Mouse (Mus musculus): ENCODE results near the gene BC067074.
"Not testable (repeated sequence)": the region's sequence is repeated elsewhere in the genome, so short reads cannot be mapped to it uniquely, and the experiment has no call there.

BC067074 gene

DNA sequence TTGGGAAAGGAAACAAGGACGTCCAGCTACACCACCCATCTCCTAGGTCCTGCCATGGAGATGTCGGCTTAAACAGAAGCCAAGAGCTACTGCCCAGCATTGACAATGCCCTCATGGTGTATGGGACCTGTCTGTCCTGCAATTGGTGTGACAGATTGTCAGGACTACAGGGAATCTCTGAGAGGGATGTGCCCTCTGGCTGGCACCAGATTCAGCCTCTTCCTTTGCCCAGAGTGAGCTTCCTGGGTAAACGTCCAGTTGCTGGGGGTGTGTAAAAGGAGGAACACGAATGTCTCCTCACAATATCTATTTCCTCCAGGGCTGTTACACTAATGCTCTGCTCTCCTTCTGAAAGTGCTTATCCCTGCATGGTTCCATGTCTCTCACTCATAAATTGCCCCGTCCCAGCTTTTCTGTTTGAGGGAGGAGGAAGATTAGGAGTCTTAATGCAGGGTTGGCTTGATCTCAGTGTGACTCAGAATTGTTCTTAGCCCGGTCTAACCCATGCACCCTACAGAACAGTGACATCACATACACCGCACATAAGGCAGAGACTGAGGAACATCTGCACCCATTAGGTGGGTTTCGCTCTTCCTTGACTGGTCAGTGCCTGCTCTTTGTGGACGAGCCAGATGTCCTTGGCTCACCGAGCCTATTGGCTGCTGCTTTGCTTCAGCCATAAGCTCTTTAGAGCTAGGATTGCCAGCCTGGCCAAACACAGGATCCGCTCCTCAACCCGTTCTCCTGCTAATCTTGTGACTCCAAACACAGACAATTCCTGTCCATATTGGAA is 80.5 kb downstream of the BC067074 start:
- DNase-seq (ENCODE audit: extremely low read depth, insufficient read length, low spot score), result no peak

DNA sequence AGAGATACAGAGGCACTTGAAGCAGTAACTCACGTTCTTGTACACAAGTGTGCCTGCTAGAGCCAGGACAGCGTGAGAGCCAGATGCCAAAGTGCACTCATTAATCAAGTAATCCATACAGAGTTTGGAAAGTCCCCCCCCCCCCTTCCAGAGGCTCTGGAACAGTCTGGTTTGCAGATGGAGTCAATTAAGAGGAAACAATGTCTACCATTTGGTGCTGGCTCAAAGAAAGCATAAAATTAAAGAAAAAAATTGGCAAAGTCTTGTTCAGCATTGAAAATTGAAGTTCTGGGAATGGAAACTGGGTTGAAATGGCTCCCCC is 81.1 kb downstream of the BC067074 start:
- no peak for DNase-seq (ENCODE audit: extremely low read depth, insufficient read length, low spot score)

DNA sequence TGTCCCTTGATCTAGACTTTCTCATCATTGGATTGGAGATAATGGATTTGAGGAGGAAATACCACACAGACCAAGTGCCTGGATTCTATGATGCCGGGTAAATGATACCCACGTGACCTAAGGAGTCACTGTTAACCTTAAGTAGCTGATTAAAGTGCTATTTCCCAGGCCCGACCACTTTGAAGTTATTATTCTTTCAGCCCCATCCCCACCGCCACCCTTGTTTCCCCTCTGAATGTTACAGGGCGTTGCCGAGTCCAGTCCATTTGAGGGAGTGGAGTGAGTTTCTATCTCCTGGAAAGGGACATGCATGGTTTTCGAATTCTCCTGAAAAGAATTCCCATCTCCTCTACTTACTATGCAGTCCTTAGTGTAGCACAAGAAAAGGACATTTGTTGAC is 84.7 kb downstream of the BC067074 start:
- DNase-seq (ENCODE audit: extremely low read depth, insufficient read length, low spot score), result no peak

DNA sequence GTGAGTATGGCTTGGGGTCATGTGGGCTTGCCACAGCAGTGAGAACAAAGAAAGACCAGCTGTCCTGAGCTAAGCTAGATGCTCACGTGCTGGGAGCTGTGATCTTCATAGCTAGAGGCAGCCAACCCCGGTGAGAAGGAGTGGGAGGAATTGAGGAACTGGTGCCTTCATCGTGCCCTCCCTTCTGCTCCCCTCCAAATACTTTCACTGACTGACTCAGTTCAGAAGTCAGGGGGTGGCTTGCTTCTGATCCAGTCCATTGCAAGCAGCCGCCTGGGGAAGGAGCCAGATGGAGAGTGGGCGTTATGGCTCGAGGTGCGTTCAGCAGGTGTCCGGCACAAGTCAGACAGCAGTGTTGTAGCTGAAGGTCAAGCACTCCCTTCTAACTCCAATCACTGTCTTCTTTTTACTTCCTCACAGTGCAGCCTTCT is 86.0 kb downstream of the BC067074 start:
- no peak for DNase-seq (ENCODE audit: extremely low read depth, insufficient read length, low spot score)

DNA sequence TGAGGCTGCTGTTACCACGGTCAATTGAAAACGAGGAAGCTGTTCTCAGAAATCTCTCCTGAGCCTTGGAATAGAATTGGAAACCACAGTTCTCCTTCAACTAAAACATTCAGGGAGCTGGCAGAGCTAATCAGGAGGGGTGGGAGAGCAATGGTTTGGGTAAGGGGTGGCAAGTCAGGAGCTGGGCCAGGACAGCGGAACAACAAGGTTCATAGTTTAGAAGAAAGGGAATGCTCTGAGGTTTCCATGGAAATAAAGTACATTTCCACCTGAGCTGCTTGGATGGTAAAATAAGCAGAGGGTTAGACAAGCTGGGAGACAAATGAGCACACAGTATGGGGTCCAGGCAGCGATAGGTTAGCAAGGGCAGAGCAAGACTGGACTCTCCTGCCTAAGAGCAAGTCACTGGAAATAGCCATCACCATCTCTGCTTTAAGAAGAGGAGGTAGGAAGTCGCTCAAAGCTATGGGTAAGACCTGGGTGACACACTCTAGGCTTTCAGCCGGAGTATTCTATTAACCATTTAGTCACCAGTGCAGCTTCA is 86.9 kb downstream of the BC067074 start:
- no peak for DNase-seq (ENCODE audit: extremely low read depth, insufficient read length, low spot score)

DNA sequence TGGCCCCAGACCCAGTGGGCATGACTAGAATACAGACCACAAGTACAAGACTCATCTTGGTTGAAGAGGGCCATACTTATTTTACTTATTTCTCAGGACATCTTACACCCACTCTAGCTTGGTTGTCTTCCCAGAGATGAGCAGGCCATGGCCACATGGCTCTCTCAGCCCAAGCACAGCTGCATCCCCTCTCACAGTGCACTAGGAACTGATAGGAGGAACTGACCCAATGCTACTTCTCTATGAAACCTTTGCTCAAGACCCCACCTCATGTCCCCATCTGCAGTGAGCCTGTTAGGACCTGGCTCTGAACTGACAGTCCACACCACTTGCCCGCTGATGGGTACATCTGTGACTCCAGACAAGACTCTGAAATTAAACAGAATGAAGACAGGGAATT is 88.8 kb downstream of the BC067074 start:
- no peak for DNase-seq (ENCODE audit: extremely low read depth, insufficient read length, low spot score)

DNA sequence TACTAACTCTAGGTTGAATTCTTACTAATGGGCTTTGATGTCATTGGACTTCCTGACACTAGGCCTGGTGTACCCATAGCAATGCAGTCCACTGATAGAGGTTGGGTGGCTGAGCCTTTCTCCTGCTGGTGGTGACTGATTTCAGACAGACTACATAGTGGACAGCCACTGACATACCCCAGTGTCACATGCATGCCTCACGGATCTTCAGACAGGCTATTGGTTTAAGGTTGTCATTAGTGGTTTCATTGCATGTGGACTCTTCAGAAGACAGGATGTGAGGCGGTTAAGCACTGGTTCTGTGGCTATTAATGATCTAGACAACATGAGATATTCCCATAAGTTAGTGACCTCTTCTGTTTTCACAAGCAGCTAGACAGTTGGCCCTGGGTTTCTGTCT is 89.2 kb downstream of the BC067074 start:
- no peak for DNase-seq (ENCODE audit: extremely low read depth, insufficient read length, low spot score)

DNA sequence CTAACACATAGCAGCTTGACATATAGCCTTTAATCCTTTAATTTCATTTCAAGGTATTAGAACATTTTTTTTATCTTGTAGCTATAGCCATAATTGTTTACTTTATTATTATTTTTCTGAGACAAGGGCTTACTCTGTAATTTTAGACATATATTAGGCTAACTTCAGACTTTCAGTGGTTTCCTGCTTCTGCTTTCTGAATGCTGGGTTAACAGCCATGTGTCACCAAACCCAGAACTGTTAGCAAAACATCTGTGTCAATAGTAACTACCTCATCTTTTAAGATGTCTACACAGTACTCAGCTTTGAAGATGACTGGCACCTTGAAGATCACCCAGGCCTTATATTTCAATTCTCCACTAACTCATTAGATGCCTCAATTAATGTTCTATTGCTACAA is 89.8 kb downstream of the BC067074 start:
- DNase-seq (ENCODE audit: extremely low read depth, insufficient read length, low spot score), result not testable (repeated sequence)

DNA sequence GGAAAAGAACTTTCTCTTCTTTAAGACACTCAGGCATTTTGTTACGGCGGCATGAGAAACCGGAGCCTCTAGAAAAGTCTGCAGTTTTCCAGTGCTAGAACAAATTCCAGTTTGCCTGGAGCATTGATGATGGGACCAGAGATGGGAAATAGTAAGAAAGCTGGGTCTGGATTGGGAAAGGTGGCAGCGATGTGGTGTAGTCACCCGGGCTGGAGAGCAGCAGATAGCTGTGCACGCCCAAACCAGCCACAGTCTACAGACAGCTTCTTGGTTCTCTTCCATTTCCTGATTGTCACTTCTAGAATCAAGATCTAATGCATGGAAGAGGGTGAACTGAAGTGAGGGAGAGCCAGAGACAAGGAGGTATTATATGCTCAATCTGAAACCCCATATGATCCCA is 100.4 kb downstream of the BC067074 start:
- DNase-seq (ENCODE audit: extremely low read depth, insufficient read length, low spot score), result no peak

DNA sequence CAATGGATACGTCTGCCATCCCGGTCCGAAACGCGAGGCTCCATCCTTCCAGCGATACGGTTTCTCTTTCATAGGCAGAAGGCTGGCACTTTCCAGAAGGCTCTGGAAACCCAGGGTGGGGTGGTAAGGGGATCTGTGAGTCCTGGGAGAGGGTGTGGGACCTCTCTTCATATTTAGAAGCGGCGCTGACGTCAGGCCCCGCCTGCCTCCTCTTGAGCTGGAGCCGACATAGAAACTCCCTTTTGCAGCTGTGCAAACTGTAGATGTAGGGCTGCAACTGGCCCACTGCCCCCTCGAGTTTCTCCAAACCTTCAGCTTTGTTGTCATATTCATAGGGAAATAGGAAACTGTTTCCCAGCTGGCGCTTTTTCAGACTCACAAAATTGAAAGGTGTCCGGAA is 101.6 kb downstream of the BC067074 start:
- no peak for DNase-seq (ENCODE audit: extremely low read depth, insufficient read length, low spot score)

DNA sequence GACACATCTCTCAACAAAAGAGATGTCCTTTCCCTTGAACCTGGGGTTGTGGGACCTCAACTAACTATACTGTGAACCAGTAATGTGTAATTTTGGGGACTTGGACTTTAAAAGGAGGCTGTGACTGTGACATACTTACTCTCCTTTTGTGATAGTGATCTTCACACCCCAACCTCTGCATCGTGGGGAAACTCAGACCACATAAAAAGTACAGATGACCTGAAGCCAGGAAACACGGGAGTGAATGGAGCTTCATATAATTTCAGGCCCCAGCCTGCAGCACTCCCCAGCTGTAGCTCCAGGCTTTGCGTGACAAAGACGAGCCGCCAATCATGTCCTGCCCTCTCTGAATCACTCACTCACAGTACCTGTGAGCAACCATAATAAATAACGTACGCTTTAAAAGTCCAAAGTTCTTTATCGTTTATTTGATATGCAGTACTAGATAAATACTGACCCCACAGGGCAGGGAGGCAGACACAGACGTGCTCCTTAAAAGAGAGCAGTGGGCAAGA is 104.1 kb downstream of the BC067074 start:
- DNase-seq (ENCODE audit: extremely low read depth, insufficient read length, low spot score), result no peak

DNA sequence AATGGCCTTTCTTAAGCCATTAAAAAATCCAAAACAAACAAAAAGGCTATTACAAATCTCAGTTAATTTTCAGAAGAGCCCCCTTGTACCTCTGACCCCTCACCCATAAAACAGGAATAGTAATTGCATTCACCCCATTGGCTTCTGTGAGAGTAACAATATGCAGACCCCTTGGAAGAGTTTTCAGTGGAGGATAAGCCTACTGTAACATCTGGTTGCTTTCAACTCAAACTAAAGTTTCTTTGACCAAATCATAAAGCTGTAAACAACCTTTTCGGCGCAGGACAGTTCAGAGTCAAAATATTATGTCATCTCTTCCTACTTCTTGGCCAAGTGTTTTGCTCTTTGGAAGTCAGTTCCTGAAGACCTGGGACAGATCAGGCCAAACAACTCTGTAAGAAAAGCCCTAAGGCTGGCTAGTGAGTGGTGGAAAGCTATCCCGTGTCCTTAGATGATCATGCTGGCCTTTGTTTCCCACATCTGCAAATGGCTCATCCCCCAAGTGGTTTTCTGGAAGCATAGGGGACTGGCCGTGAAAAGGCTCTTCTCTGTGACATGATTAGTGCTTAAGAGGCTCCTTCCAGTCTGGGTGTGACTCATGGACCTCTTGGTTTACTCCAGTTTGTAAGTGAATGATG is 108.5 kb downstream of the BC067074 start:
- DNase-seq (ENCODE audit: extremely low read depth, insufficient read length, low spot score), result no peak

DNA sequence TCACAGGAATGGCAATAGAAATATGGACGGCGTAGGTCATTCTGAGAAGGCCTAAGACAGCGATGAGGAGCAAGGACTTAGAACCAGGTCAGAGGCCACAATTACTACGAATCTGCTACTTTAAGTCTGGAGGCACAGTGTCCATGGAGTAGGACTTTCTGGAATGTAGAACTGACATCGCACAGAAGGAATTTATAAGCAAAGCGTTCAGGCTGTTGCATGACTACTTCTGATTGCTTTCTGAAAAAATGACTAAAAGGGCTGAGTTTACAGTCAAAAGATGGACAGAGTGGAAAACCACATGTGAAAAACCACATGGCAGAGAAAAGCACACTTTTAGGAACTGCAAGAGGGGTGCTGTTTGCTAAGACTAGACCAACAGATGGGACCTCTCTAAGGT is 110.7 kb downstream of the BC067074 start:
- peak; percentile 8 for DNase-seq (ENCODE audit: extremely low read depth, insufficient read length, low spot score)

DNA sequence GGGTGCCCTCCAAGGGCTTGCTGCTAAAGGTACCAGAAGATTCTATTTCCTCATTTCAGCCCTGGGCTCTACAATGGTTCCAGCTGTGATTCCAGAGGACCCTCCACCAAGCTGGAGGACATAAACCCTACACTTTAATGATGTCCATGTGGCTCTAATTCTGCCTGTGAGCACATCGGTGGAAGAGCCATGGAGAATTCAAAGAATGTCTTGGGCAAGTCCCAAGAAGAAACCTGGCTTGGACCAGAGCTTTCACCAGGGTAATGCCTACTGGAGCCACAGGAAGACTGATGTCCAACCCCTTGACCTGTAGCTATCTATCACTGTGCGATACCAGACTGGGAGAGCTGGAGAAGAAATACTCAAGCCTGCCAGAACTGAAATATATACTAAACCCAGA is 111.2 kb downstream of the BC067074 start:
- DNase-seq (ENCODE audit: extremely low read depth, insufficient read length, low spot score), result no peak

DNA sequence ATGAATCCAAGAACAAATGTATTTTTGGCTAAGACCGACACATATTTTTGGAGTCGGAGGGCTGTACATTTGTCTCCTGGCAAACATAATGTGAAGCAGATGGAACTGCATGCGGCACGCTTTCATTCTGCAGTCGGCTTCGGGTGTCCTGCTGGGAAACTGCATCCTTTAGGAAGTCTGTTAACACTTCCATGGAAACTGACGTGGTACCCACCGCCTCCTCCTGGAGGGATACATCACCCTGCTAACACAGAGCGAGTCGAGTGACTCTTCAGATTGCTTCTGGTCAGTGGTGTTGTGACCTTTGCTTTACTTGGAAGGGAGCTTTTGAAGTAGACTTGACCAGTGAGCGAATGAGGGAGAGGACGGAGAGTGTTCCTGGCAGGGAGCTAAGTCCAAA is 117.0 kb downstream of the BC067074 start:
- DNase-seq (ENCODE audit: extremely low read depth, insufficient read length, low spot score), result no peak

DNA sequence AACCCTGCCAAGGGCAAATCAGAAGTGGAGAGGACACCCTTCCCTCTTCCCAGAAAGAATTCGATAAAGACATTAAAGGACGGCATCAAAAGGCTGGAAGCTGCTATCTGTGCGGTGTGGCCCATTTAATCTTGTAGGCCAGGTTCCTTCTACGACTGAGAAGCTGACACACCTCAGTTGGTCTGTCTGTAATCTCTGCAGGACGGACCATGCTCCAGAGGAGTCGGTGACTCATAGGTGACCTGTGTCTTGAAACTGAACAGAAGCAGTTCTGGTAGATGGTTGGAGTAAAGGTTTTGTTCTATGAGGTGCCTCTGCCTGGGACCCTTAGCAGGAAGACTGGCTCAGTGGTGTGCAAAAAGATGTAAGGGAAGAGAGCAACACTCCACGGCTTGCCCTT is 122.6 kb downstream of the BC067074 start:
- DNase-seq (ENCODE audit: extremely low read depth, insufficient read length, low spot score), result no peak

DNA sequence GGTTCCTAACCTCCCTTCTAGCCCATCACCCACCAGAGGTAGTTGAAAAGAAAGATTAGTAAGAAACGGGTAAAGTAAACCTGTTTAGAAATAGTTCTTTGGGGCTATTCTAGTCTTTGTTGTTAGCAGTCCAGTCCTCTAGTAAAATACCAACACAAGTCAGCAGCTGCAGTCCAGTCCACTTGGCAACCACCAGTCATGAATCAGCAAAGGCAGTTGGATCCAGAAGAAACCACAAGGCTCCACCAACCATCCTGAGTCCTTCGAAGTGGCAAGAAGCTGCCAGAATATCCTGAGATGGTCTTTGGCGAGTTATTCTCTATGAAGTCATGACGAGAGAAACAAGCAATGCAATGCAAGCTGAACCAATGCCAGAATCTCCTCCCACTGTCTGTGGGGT is 124.0 kb downstream of the BC067074 start:
- DNase-seq (ENCODE audit: extremely low read depth, insufficient read length, low spot score), result peak; percentile 73

DNA sequence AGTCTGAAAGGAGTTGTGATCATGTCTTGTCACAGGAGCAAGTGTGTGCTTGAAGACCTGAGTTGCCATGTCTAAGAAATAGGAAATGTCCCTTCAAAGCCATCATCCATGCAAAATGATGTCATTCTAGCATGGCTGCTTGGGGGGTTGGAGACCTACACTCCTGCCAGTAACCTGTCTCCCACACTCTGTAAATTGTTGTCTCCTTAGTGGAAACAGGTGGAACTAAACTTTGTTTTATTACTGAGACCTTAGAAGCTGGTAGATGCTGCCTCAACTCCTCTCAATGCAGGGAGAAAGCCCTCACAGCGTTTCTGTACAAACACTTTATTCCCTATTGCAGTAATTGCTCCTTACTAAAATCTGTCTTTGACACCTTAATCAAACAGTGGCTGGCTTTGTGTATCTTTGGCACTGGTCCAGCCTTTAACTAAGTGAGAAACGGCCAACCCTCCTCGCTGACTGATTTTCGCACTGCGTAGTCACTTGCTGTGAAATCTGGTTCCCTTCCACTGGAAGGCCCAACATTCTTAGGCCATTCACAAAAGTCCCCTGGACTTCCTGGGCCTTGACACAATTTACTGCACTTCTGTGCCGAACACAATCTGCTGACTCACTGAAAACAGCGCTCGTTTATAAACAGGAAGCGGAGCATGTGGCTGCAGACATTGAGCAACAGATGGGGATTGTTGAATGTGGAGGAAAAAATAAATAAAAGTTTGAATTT is 125.0 kb downstream of the BC067074 start:
- peak; percentile 49 for DNase-seq (ENCODE audit: extremely low read depth, insufficient read length, low spot score)

DNA sequence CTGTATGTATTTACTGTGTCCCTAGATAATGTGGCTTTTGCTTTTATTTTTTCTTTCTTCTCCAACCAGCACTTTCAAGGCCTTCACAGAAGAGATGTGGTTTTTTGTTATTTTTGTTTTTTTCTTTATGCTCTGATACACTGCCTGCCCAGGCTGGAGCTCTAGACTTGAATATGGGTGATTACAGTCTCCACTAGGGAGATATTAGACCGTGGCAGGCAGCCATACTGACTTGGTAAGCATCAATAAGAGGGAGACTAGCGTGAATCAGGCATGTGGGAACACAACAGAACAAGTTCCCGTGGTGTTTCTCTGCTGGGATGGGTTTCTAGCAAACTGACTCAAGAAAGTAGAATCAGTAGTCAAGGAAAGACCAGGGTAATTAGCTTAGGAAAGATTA is 125.7 kb downstream of the BC067074 start:
- no peak for DNase-seq (ENCODE audit: extremely low read depth, insufficient read length, low spot score)

DNA sequence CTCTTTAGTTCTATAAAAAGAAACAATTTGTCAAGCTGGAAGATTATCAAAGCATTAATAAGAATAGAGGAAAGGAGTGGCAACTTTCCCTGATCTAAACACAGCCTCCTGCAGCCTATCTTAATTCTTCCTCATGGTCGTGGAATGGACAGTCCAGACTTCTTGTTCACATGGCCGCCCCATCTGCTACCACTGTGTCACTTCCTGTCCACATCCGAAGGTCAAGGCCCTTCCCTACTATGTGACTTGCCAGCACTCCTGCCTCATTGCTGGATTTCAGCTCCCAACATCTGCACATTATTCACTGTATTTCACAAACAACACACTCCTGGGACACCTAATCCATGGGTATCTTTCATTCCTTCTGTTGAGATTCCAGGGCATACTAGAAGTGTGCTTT is 128.5 kb downstream of the BC067074 start:
- DNase-seq (ENCODE audit: extremely low read depth, insufficient read length, low spot score), result no peak

DNA sequence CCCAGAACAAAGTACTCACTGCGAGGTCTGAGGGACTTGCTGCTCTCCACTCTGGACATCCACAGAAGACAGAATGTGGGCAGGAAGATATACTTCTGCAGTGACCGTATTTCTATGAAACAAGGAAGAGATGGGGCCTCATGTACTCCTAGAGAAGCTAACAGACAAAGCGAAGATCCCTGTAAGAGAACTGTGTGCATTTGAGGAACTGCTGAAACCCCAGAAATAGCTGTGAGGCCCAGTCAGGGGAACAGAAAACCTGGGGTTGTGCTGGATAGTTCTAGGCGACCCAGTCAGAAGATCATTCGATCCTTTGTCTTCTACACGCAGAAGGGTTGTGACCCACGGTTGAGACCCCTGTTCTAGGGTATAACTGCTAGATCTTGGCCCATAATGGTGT is 130.9 kb downstream of the BC067074 start:
- no peak for DNase-seq (ENCODE audit: extremely low read depth, insufficient read length, low spot score)
